Mouse (Mus musculus) hindbrain, embryonic 11.5 days (tissue): Measurements from ENCODE around the gene Ptprcap. TPM values are rescaled to one million over a fixed set of nuclear protein-coding genes. Genes with fewer than 3 reads are reported as not detected.
"Not testable (repeated sequence)": the region's sequence is repeated elsewhere in the genome, so short reads cannot be mapped to it uniquely, and the experiment has no call there.

Experiments used
- ATAC-seq: fragments of 200-750 bp; cut with Nextera tagmentation; 2 replicates; pipeline ENCODE4 v1.8.0; 2017; ENCODE audit warnings: mild to moderate bottlenecking, moderate TSS enrichment, moderate library complexity; ENCODE audit not compliant: low FRiP score
- DNase-seq: peaks from one replicate; pipeline ENCODE4 v3.0.0-alpha.2; 2015; ENCODE audit warnings: low spot score
- H3K27ac ChIP-seq: fragments of 300-500 bp; sonication (generic); 2 replicates; pipeline ENCODE4 v1.5.1; 2014; ENCODE audit warnings: mild to moderate bottlenecking, low read depth, low read length
- H3K27me3 ChIP-seq: fragments of 300-500 bp; sonication (generic); 2 replicates; pipeline ENCODE4 v1.6.1; 2014; ENCODE audit warnings: mild to moderate bottlenecking, low read length, moderate library complexity, mixed read lengths; ENCODE audit not compliant: control insufficient read depth, insufficient read depth
- H3K36me3 ChIP-seq: fragments of 300-500 bp; sonication (generic); 2 replicates; pipeline ENCODE4 v1.6.1; 2014; ENCODE audit warnings: mild to moderate bottlenecking, low read length, moderate library complexity, mixed read lengths; ENCODE audit not compliant: control insufficient read depth, insufficient read depth
- H3K4me1 ChIP-seq: fragments of 300-500 bp; sonication (generic); replicated peaks from 2 replicates; pipeline ENCODE4 v1.6.1; 2014; ENCODE audit warnings: low read length, mixed read lengths; ENCODE audit not compliant: control insufficient read depth, insufficient read depth
- H3K4me2 ChIP-seq: fragments of 300-500 bp; sonication (generic); replicated peaks from 2 replicates; pipeline ENCODE4 v1.6.1; 2014; ENCODE audit warnings: mild to moderate bottlenecking, low read depth, low read length
- H3K4me3 ChIP-seq: fragments of 300-500 bp; sonication (generic); 2 replicates; pipeline ENCODE4 v1.5.1; 2014; ENCODE audit warnings: low read depth, low read length
- H3K9ac ChIP-seq: fragments of 300-500 bp; sonication (generic); 2 replicates; pipeline ENCODE4 v1.6.1; 2014; ENCODE audit warnings: low read depth, low read length
- H3K9me3 ChIP-seq: fragments of 300-500 bp; sonication (generic); 2 replicates; pipeline ENCODE4 v1.6.1; 2016; ENCODE audit warnings: low read length; ENCODE audit not compliant: control insufficient read depth
- WGBS: fragments of 180-500 bp; shearing (Covaris S2); extraction: QIAGEN DNeasy Blood & Tissue Kit; methylation state at CpG from one replicate; pipeline ENCODE4 v1.1.7; 2014; 5-methylcytosine and 5-hydroxymethylcytosine counted together
- polyA plus RNA-seq: library from polyadenylated mRNA; unstranded; fragments of >200 nt; fragmentation: Nextera tagmentation; extraction: Ambion mirVana; gene quantifications from 2 replicates; pipeline ENCODE4 v1.2.1, GENCODE M21; 2014

Gene Ptprcap
- polyA plus RNA-seq, 1 experiment from 2014 or later = 1.1 TPM

DNA sequence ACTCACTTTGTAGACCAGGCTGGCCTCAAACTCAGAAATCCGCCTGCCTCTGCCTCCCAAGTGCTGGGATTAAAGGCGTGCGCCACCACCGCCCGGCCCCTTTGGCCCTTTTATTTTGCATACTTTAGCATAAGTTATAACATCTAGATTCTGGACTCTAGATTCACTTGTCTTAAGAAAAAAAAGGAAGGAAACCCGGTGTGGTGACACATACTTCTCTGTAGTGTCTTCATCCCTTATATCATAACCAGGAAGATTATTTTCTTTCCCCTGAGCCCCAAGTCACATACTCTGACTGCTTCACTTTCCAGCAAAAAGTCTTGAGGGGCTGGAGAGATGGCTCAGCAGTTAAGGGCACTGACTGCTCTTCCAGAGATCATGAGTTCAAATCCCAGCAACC lies 31.5 kb upstream of the Ptprcap start:
- not testable (repeated sequence) for DNase-seq, H3K9ac ChIP-seq, H3K27ac ChIP-seq, ATAC-seq, H3K36me3 ChIP-seq, H3K27me3 ChIP-seq, H3K4me1 ChIP-seq, H3K4me2 ChIP-seq, H3K4me3 ChIP-seq, H3K9me3 ChIP-seq
- 52% methylated on average over 6 of the region's 6 CpGs for WGBS

DNA sequence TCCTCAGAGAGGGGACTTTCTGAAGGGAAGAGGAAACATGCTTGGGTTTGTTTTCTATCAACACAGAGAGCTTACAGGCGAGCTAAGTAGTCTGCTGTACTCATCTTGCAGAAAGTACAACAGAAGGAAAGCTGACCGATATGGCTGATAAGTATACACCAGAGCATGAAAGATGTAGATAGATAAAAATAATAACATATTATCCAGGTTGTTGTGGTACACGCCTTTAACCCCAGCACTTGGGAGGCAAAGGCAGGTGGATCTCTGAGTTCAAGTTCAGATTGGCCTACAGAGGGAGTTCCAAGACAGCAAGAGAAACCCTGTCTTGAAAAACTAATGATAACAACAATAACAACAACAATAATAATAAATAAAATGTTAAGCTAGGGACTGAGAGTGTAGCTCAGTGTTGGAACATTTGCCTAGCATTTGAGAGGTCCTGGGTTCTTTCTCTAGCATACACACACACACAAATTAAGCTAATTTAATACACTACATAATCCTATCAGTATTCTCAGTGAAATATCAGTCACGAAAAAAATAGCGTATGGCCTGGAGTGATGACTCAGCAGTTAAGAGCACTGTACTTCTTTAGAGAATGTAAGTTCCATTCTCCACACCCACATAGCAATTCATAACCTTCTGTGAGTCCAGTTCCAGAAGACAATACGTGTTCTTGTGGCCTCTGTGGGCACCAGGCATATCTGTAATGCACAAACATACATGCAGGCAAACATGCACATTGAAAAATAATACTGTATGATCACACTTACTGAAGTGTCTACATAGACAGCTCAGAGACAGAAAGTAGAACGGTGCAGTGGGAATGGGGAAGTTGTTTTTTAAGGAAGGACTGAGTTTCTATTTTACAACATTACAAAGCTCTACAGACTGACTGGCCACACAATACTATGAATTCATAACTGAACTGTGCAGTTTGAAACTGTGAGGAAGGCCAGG lies 30.7 kb upstream of the Ptprcap start:
- Histone ChIP-seq H3K36me3 (no peaks in the 10 kb centered on the region), H3K4me1 (peaks cover 7% of the 10 kb centered on the region; the same call in 1 of the 2 replicates), H3K9me3 (no peaks in the 10 kb centered on the region), H3K4me3 (no peak overlapping the region), H3K4me2 (no peak overlapping the region), H3K27ac (no peak overlapping the region), H3K9ac (no peak overlapping the region), H3K27me3 (no peaks in the 10 kb centered on the region)
- 81% methylated on average over 7 of the region's 7 CpGs for WGBS
- ATAC-seq (no peak), DNase-seq (no peak)

DNA sequence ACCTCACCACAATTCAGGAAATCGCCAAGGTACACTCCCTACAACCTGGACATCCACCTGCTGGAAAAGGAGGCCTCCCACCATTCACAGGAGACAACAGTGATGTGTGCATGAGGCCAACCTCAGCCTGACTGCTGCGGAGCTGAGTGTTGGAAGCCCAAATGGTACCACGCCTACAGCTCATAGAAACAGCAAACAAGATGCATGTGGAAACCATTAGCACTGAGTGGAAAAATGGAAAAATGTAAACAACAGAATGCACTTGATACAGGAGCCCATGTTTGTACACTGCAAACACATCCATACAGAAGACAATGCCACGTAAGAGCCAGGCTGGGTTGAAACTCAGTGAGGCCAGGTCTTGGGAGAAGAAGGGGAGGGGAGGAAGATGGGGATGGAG lies 29.0 kb upstream of the Ptprcap start:
- WGBS = 88% methylated on average over 4 of the region's 4 CpGs

DNA sequence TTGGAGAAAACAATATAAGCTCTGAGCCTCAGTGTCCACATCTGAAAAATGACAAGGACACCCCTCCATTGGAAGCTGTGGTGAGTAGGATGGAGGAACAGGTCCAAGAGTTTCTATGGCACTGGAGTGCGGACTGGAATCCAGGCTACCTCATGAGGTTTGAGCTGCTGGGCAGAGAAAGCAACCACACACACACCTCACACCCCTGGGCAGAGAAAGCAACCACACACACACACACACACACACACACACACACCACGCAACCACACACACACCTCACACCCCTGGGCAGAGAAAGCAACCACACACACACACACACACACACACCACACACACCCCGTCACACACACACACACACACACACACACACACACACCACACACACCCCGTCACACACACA lies 28.1 kb upstream of the Ptprcap start:
- not testable (repeated sequence) for H3K4me1 ChIP-seq, H3K36me3 ChIP-seq, H3K27me3 ChIP-seq, H3K9me3 ChIP-seq
- Histone ChIP-seq H3K9ac (peak overlapping the region; percentile 77; the same call in 1 of the 2 replicates), H3K4me3 (peak overlapping the region; percentile 65), H3K4me2 (peak overlapping the region; percentile 76), H3K27ac (peak overlapping the region; percentile 27; the same call in 1 of the 2 replicates)
- 20% methylated on average over 3 of the region's 4 CpGs for WGBS
- peak; percentile 52; the same call in 1 of the 2 replicates for ATAC-seq
- DNase-seq = peak; percentile 20

More for the DNA sequence above, 29.0 kb upstream of the Ptprcap start:
- Histone ChIP-seq H3K4me1 (peaks cover 7% of the 10 kb centered on the region; the same call in 1 of the 2 replicates), H3K9me3 (no peaks in the 10 kb centered on the region), H3K36me3 (no peaks in the 10 kb centered on the region), H3K27ac (no peak overlapping the region), H3K9ac (no peak overlapping the region), H3K27me3 (no peaks in the 10 kb centered on the region), H3K4me3 (no peak overlapping the region), H3K4me2 (no peak overlapping the region)
- DNase-seq = no peak
- ATAC-seq = no peak

DNA sequence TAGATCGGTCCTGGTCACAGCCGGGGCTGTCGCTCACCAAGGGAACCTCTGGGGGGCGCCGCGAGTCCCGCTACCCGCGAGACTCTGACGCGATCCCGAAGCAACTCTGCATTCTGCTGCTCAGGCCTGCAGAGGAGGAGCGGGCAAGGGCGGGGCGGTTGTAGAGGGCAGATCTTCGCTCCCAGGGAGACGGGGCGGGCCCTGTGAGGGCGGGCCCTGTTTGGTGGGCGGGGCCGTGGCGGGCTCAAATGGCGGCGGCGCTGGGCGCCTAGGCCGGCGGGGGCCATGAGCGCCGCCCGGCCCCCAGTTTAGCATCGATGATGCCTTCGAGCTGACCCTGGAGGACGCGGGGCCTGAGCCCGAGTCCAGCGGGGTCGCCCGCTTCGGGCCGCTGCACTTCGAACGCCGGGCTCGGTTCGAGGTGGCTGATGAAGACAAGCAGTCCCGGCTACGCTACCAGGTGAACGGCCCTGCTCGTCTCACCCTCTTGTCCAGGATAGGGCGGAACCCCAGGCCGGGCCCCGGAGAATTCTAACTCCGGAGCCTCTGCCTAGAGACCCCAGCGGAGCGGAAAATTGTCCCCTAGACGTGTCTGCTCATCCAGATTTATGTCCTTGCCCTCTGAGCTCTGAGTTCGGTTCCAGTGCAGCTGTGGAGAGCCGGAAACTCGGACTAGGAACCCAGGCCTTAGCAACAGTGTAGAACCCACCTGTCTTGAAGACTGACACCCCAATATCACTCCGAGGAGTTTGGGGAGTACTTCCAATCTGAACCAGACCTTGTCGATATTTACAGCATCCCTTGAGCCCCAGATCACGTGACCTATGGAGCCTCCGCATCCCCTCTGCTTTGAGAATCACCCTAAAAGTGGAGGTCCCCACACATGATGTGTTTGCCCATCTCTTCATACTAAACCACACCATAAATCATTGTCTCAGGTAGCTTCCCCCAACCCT lies 27.4 kb upstream of the Ptprcap start, which contains the start of gene Aip:
Aip (minus strand) TSS at position 118 of the 956 bp plus-strand sequence.
- 1% methylated on average over 60 of the region's 64 CpGs for WGBS
- no peaks in the 10 kb centered on the region for H3K27me3 ChIP-seq
- H3K36me3 ChIP-seq = peaks cover under 1% of the 10 kb centered on the region; the same call in 1 of the 2 replicates
- no peaks in the 10 kb centered on the region for H3K9me3 ChIP-seq
- H3K4me2 ChIP-seq = peak within 1 kb of the TSS; percentile 76
- peak within 1 kb of the TSS; percentile 53; the same call in 1 of the 2 replicates for H3K27ac ChIP-seq
- peaks cover 4% of the 10 kb centered on the region; the same call in 1 of the 2 replicates for H3K4me1 ChIP-seq
- DNase-seq (peak; percentile 97), ATAC-seq (peak; percentile 94)
- H3K4me3 ChIP-seq = peak within 1 kb of the TSS; percentile 65
- H3K9ac ChIP-seq = peak within 1 kb of the TSS; percentile 77

DNA sequence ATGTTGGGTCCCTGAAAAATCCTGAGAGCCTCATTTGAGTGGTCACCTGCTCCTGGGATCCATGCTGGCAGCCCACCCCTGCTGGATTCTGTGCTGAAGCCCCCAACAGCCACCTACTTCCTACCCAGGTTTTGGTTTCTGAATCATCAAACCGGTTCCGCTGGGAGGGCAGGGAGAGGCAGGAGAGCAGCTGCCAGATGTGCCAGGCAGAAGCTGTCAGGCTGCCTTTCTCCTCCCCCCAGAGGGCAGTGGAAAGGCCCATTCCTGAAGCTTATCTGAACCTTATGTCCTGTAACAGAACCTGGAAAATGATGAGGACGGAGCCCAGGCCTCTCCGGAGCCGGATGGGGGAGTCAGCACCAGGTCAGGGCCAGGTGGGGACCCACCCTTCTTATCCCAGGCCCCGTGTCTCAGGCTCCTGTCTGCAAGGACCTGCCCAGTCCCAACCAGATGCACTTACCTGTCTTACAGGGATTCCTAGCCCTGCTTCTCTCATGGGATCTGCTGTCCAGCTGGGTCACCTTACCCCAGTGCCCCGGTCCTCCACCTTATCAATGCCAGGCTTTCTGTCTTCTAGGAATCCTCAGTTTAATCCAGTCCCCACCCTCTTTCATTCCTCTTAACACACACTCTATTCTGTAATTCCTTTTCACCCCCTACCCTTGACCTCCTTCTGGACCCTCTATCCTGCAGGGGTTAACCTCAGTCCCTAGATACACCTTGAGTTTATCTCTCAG lies 26.5 kb upstream of the Ptprcap start:
- 72% methylated on average over 7 of the region's 7 CpGs for WGBS
- H3K36me3 ChIP-seq = peaks cover 7% of the 10 kb centered on the region; the same call in 1 of the 2 replicates
- H3K4me2 ChIP-seq = peak overlapping the region; percentile 76
- ATAC-seq = no peak
- no peaks in the 10 kb centered on the region for H3K9me3 ChIP-seq
- H3K27ac ChIP-seq = no peak overlapping the region
- peaks cover 4% of the 10 kb centered on the region; the same call in 1 of the 2 replicates for H3K4me1 ChIP-seq
- peak overlapping the region; percentile 65 for H3K4me3 ChIP-seq
- peak overlapping the region; percentile 77 for H3K9ac ChIP-seq
- H3K27me3 ChIP-seq = no peaks in the 10 kb centered on the region
- DNase-seq = peak; percentile 16

DNA sequence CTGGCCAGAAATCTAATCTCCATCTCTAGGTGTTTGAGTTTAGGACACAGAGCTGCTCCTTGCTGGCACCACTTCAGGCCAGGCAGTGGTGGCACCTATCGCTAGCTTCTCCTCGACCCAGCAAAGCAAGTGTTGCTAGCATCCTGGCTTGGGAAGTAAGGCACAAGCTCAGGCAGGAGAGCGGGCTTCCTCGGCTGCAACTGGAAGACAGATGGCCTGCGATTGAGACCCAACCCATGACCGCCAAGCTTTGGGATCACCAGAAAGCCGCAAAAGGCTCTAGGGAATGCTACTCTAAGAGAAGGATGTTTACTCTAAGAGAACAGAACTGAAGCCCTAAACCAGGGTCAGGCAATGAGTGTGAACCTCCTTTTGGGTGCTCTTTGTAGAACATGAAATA lies 23.9 kb upstream of the Ptprcap start:
- no peak overlapping the region for H3K27ac ChIP-seq
- DNase-seq (no peak), ATAC-seq (no peak)
- H3K9ac ChIP-seq = no peak overlapping the region
- no peaks in the 10 kb centered on the region for H3K27me3 ChIP-seq
- H3K4me1 ChIP-seq = peaks cover 4% of the 10 kb centered on the region; the same call in 1 of the 2 replicates
- peaks cover 7% of the 10 kb centered on the region; the same call in 1 of the 2 replicates for H3K36me3 ChIP-seq
- WGBS = 95% methylated on average over 7 of the region's 7 CpGs
- H3K4me3 ChIP-seq = no peak overlapping the region
- no peaks in the 10 kb centered on the region for H3K9me3 ChIP-seq
- no peak overlapping the region for H3K4me2 ChIP-seq

DNA sequence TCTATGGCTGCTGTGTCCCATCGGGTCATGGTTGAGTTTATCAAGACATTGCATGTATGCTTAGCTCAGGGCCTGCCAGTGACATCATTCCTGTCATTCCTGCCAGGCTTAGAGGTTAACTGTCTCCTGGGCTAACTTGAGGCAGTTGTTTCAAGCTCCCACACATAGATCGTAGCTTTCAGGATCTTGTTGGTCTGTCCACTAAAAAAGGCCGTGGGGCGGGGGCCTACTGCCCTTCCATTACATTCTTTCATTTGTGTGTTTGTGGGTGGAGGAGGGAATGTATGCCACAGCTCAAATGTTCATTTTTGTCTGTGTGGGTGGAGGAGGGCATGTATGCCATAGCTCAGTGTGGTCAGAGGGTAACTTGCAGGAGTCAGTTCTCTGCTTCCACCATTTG lies 23.3 kb upstream of the Ptprcap start:
- Histone ChIP-seq H3K4me2 (no peak overlapping the region), H3K9me3 (no peaks in the 10 kb centered on the region), H3K27me3 (no peaks in the 10 kb centered on the region), H3K4me3 (no peak overlapping the region), H3K27ac (no peak overlapping the region), H3K36me3 (peaks cover 7% of the 10 kb centered on the region; the same call in 1 of the 2 replicates), H3K9ac (no peak overlapping the region), H3K4me1 (peaks cover 4% of the 10 kb centered on the region; the same call in 1 of the 2 replicates)
- DNase-seq (no peak), ATAC-seq (no peak)
- WGBS = 91% methylated on average over 4 of the region's 4 CpGs
